Mouse (Mus musculus): ENCODE measurements around the gene Tomm40. TPM values are rescaled to one million over a fixed set of nuclear protein-coding genes. Genes with fewer than 3 reads are reported as not detected.

The Tomm40 gene
- total and polyA plus RNA-seq, 2 experiments from 2014 or later: 164 to 172 TPM

DNA sequence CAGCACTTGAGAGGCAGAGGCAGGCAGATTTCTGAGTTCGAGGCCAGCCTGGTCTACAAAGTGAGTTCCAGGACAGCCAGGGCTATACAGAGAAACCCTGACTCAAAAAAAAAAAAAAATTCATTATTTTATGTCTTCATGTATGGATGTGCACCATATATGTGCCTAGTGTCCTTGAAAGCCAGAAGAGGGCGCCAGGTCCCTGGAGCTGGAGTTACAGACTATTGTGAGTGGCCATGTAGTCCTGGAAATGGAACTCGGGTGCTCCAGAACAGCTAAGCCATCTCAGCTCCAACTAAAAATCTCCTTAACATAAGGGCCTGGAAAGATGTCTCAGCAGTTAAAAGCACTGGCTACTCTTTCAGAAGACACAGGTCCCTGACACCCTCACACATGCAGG is 48.5 kb downstream of the Tomm40 start:
- peaks cover 18% of the 10 kb centered on the region for H3K4me1 ChIP-seq (ENCODE audit: control insufficient read depth, insufficient read depth)
- peaks cover 4% of the 10 kb centered on the region; the same call in 1 of the 2 replicates for H3K36me3 ChIP-seq (replicated peaks; ENCODE audit: control insufficient read depth, insufficient read depth, low read length)
- H3K27ac ChIP-seq (ENCODE audit: low read depth): no peak overlapping the region
- ATAC-seq (ENCODE audit: insufficient read depth, low read depth) (no peak), DNase-seq (ENCODE audit: low spot score) (no peak)
- 60% methylated on average over 3 of the region's 3 CpGs for WGBS
- no peak overlapping the region for H3K4me3 ChIP-seq (ENCODE audit: low read depth, low read length)
- TF ChIP-seq CTCF (IDR thresholded peaks at IDR 0.05; ENCODE audit: low read depth): peak; percentile 13; the same call in 1 of the 2 replicates
- no peak for TF ChIP-seq EP300 (IDR thresholded peaks at IDR 0.05; ENCODE audit: low read depth)
- H3K9ac ChIP-seq (replicated peaks; ENCODE audit: low read depth, low read length): no peak overlapping the region
- H3K4me2 ChIP-seq (ENCODE audit: low read depth, low read length): no peak overlapping the region
- H3K27me3 ChIP-seq (ENCODE audit: control insufficient read depth, insufficient read depth, low read length): no peaks in the 10 kb centered on the region
- no peaks in the 10 kb centered on the region for H3K9me3 ChIP-seq (replicated peaks; ENCODE audit: control insufficient read depth, low read length)

DNA sequence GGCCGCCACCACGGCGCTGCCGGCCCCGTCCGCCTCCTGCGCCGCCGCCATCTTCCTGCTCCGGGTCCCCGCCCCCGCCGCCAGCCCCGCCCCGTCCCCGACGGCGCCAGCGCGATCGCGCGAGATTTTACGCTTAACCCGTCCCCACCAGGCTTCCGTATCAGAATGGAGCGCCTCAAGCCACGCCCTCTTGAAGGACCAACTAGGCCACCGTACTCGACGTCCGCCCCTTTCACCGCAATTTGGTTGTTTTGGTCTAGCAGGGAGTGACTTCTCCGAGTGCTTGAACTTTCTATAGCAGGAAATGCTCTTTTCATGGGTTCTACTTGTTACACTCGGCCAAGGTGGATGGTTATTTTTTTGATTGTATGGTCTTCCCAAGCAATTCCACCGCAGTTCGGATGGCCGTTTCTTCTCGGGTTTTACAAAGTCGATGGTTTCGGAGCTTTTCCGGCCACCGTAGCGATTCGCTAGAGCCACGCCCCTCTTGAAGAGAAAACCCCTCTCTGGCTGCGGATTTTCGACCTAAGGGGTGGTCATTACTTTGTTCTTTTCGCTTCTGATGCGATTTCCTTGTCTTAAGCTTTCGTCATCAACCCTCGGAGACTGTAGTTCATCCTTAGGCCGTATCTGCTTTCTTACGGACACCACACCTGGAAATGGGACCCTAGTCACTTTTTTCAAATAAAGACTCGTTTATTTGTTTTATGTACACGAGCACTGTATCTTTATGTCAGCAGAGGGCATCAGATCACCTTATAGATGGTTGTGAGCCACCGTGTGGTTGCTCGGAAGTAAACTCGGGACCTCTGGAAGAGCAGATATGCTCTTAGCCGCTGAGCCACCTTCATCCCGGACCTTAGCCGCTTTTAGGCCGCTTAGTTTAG is 50.0 kb downstream of the Tomm40 start, which contains the start of gene Clptm1:
Clptm1 (minus strand) TSS at position 79 of the 887 bp plus-strand sequence.
- no peaks in the 10 kb centered on the region for H3K27me3 ChIP-seq (ENCODE audit: control insufficient read depth, insufficient read depth, low read length)
- peak; percentile 97 for DNase-seq (ENCODE audit: low spot score)
- TF ChIP-seq CTCF (IDR thresholded peaks at IDR 0.05; ENCODE audit: low read depth) (peak; percentile 41; the same call in 1 of the 2 replicates), EP300 (IDR thresholded peaks at IDR 0.05; ENCODE audit: low read depth) (peak; percentile 92)
- H3K36me3 ChIP-seq (replicated peaks; ENCODE audit: control insufficient read depth, insufficient read depth, low read length): peaks cover 8% of the 10 kb centered on the region; the same call in 1 of the 2 replicates
- peak within 1 kb of the TSS; percentile 93 for H3K4me2 ChIP-seq (ENCODE audit: low read depth, low read length)
- peak; percentile 89 for ATAC-seq (ENCODE audit: insufficient read depth, low read depth)
- under 1% methylated on average over 63 of the region's 63 CpGs for WGBS
- peak within 1 kb of the TSS; percentile 92 for H3K27ac ChIP-seq (ENCODE audit: low read depth)
- H3K9ac ChIP-seq (replicated peaks; ENCODE audit: low read depth, low read length): peak within 1 kb of the TSS; percentile 93
- H3K9me3 ChIP-seq (replicated peaks; ENCODE audit: control insufficient read depth, low read length): no peaks in the 10 kb centered on the region
- peak within 1 kb of the TSS; percentile 85 for H3K4me3 ChIP-seq (ENCODE audit: low read depth, low read length)
- H3K4me1 ChIP-seq (ENCODE audit: control insufficient read depth, insufficient read depth): peaks cover 18% of the 10 kb centered on the region

DNA sequence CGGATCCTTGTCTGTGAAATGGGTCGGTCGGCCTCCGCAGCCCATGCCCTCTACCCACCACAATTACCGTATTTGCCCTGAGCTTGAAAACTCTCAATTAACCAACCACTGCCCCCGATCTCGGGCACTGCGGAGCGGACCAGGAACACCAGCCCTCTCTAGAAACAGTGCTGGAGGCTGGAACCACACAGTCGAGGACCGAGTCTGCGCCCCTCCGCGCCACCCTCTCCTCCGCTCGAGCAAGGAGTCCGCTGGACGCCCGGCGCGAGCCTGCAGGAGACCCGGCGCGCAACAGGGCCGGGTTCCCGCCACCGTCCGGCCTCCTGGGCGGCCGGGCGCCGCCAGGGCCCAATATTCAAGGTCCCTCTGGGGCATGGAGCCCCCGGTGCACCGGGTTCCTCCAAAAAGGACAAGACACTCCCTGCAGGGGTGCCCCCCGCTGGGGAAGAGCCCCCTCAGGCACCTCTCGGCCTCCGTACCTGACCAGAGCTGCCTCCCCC is 50.7 kb downstream of the Tomm40 start:
- WGBS: under 1% methylated on average over 37 of the region's 37 CpGs
- peaks cover 18% of the 10 kb centered on the region for H3K4me1 ChIP-seq (ENCODE audit: control insufficient read depth, insufficient read depth)
- H3K36me3 ChIP-seq (replicated peaks; ENCODE audit: control insufficient read depth, insufficient read depth, low read length): peaks cover 15% of the 10 kb centered on the region
- H3K27ac ChIP-seq (ENCODE audit: low read depth): peak overlapping the region; percentile 92
- no peaks in the 10 kb centered on the region for H3K27me3 ChIP-seq (ENCODE audit: control insufficient read depth, insufficient read depth, low read length)
- peak overlapping the region; percentile 85 for H3K4me3 ChIP-seq (ENCODE audit: low read depth, low read length)
- ATAC-seq (ENCODE audit: insufficient read depth, low read depth): peak; percentile 25
- TF ChIP-seq CTCF (IDR thresholded peaks at IDR 0.05; ENCODE audit: low read depth) (no peak), EP300 (IDR thresholded peaks at IDR 0.05; ENCODE audit: low read depth) (no peak)
- peak overlapping the region; percentile 93 for H3K9ac ChIP-seq (replicated peaks; ENCODE audit: low read depth, low read length)
- DNase-seq (ENCODE audit: low spot score): no peak
- peak overlapping the region; percentile 93 for H3K4me2 ChIP-seq (ENCODE audit: low read depth, low read length)
- no peaks in the 10 kb centered on the region for H3K9me3 ChIP-seq (replicated peaks; ENCODE audit: control insufficient read depth, low read length)

DNA sequence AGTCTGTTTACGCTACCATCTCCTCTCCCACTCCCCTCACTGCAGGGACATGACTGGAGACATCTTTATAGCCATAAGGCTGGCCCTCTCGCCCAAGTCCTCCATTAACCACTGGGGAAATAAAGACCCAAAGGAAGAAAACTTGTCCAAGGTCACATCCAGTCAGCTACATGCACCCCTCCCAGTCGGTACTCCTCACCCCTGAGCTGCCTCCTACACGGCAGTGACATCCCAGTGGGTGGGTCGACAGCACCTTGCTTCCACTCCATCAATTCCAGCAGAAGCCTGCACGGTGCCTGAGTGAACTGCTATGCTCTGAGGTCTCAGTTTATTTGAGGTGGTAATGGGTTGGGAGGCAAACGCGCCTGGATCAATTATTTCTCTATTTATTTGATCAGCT is 51.3 kb downstream of the Tomm40 start:
- no peak overlapping the region; the same call in 1 of the 2 replicates for H3K27ac ChIP-seq (ENCODE audit: low read depth)
- no peak for DNase-seq (ENCODE audit: low spot score)

DNA sequence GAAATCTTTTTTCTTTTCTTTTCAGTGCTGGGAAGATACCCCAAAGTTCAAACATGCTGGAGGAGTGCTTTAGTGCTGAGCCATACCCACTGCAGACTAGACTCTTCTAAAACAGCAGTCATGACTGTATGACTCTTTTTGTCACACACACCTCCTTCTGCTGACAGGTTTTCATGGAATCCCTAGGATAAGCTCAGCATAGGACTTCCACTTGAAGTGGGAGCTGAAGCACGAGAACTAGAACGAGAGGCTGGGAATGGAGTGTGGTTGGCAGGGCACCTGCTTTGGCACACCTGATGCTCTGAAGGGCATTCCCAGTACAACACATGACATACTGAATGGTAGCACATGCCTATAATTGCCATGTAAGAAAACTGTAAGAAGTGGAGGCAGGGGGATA is 62.6 kb downstream of the Tomm40 start:
- WGBS: 44% methylated on average over 2 of the region's 2 CpGs
- no peak overlapping the region for H3K4me2 ChIP-seq (ENCODE audit: low read depth, low read length)
- H3K9ac ChIP-seq (replicated peaks; ENCODE audit: low read depth, low read length): no peak overlapping the region
- H3K36me3 ChIP-seq (replicated peaks; ENCODE audit: control insufficient read depth, insufficient read depth, low read length): peaks cover 73% of the 10 kb centered on the region
- H3K9me3 ChIP-seq (replicated peaks; ENCODE audit: control insufficient read depth, low read length): no peaks in the 10 kb centered on the region
- H3K27ac ChIP-seq (ENCODE audit: low read depth): peak overlapping the region; percentile 48
- no peaks in the 10 kb centered on the region for H3K27me3 ChIP-seq (ENCODE audit: control insufficient read depth, insufficient read depth, low read length)
- no peak overlapping the region for H3K4me3 ChIP-seq (ENCODE audit: low read depth, low read length)
- ATAC-seq (ENCODE audit: insufficient read depth, low read depth) (peak; percentile 88), DNase-seq (ENCODE audit: low spot score) (peak; percentile 69)
- TF ChIP-seq EP300 (IDR thresholded peaks at IDR 0.05; ENCODE audit: low read depth) (peak; percentile 98), CTCF (IDR thresholded peaks at IDR 0.05; ENCODE audit: low read depth) (no peak)
- H3K4me1 ChIP-seq (ENCODE audit: control insufficient read depth, insufficient read depth): peaks cover 5% of the 10 kb centered on the region; the same call in 1 of the 2 replicates

More for the DNA sequence above, 51.3 kb downstream of the Tomm40 start:
- peak overlapping the region; percentile 85 for H3K4me3 ChIP-seq (ENCODE audit: low read depth, low read length)
- peak overlapping the region; percentile 93 for H3K4me2 ChIP-seq (ENCODE audit: low read depth, low read length)
- WGBS: 21% methylated on average over 8 of the region's 8 CpGs
- no peaks in the 10 kb centered on the region for H3K27me3 ChIP-seq (ENCODE audit: control insufficient read depth, insufficient read depth, low read length)
- no peaks in the 10 kb centered on the region for H3K9me3 ChIP-seq (replicated peaks; ENCODE audit: control insufficient read depth, low read length)
- no peak for ATAC-seq (ENCODE audit: insufficient read depth, low read depth)
- peaks cover 19% of the 10 kb centered on the region for H3K36me3 ChIP-seq (replicated peaks; ENCODE audit: control insufficient read depth, insufficient read depth, low read length)
- H3K4me1 ChIP-seq (ENCODE audit: control insufficient read depth, insufficient read depth): peaks cover 14% of the 10 kb centered on the region
- peak overlapping the region; percentile 93 for H3K9ac ChIP-seq (replicated peaks; ENCODE audit: low read depth, low read length)
- no peak for TF ChIP-seq EP300 (IDR thresholded peaks at IDR 0.05; ENCODE audit: low read depth)
- TF ChIP-seq CTCF (IDR thresholded peaks at IDR 0.05; ENCODE audit: low read depth): no peak

Other genes with a start within 250 kb of the Tomm40 start
- gene Bloc1s3, start 207.1 kb downstream of the Tomm40 start, total RNA-seq (2014; rRNA removed; ENCODE audit: low replicate concordance): 9.3 and 11.9 TPM in 2 replicates
- 1.2 TPM in 2 replicates for gene Bloc1s3, start 207.1 kb downstream of the Tomm40 start, polyA plus RNA-seq (2015; fragmentation: Nextera tagmentation; extraction: Ambion mirVana)
- 65.1 and 84.9 TPM in 2 replicates for gene Trappc6a, start 207.0 kb downstream of the Tomm40 start, total RNA-seq (2014; rRNA removed; ENCODE audit: low replicate concordance)
- gene Trappc6a, start 207.0 kb downstream of the Tomm40 start, polyA plus RNA-seq (2015; fragmentation: Nextera tagmentation; extraction: Ambion mirVana): 79.5 and 83.3 TPM in 2 replicates
- gene Nkpd1, start 197.6 kb downstream of the Tomm40 start, total RNA-seq (2014; rRNA removed; ENCODE audit: low replicate concordance): not detected in 2 replicates
- not detected in 2 replicates for gene Nkpd1, start 197.6 kb downstream of the Tomm40 start, polyA plus RNA-seq (2015; fragmentation: Nextera tagmentation; extraction: Ambion mirVana)
- gene Ppp1r37, start 152.4 kb downstream of the Tomm40 start, total RNA-seq (2014; rRNA removed; ENCODE audit: low replicate concordance): 40.6 and 53.3 TPM in 2 replicates
- gene Ppp1r37, start 152.4 kb downstream of the Tomm40 start, polyA plus RNA-seq (2015; fragmentation: Nextera tagmentation; extraction: Ambion mirVana): 11.4 and 12.6 TPM in 2 replicates
- gene Zfp296, start 138.2 kb downstream of the Tomm40 start, total RNA-seq (2014; rRNA removed; ENCODE audit: low replicate concordance): 0.12 and 3.6 TPM in 2 replicates
- gene Zfp296, start 138.2 kb downstream of the Tomm40 start, polyA plus RNA-seq (2015; fragmentation: Nextera tagmentation; extraction: Ambion mirVana): 0.12 and 0.15 TPM in 2 replicates
- gene Gemin7, start 137.8 kb downstream of the Tomm40 start, total RNA-seq (2014; rRNA removed; ENCODE audit: low replicate concordance): 63.2 and 67.3 TPM in 2 replicates
- gene Gemin7, start 137.8 kb downstream of the Tomm40 start, polyA plus RNA-seq (2015; fragmentation: Nextera tagmentation; extraction: Ambion mirVana): 114 and 115 TPM in 2 replicates
- gene Clasrp, start 111.0 kb downstream of the Tomm40 start, total RNA-seq (2014; rRNA removed; ENCODE audit: low replicate concordance): 18.9 and 75.2 TPM in 2 replicates
- gene Clasrp, start 111.0 kb downstream of the Tomm40 start, polyA plus RNA-seq (2015; fragmentation: Nextera tagmentation; extraction: Ambion mirVana): 13.4 and 17.5 TPM in 2 replicates
- 9.0 and 11.7 TPM in 2 replicates for gene Relb, start 86.0 kb downstream of the Tomm40 start, total RNA-seq (2014; rRNA removed; ENCODE audit: low replicate concordance)
- gene Relb, start 86.0 kb downstream of the Tomm40 start, polyA plus RNA-seq (2015; fragmentation: Nextera tagmentation; extraction: Ambion mirVana): 6.5 and 7.2 TPM in 2 replicates
- gene Clptm1, start 50.4 kb downstream of the Tomm40 start, total RNA-seq (2014; rRNA removed; ENCODE audit: low replicate concordance): 97.9 and 128 TPM in 2 replicates
- gene Clptm1, start 50.4 kb downstream of the Tomm40 start, polyA plus RNA-seq (2015; fragmentation: Nextera tagmentation; extraction: Ambion mirVana): 68.5 and 71.5 TPM in 2 replicates
- not detected in 2 replicates for gene Apoc2, start 37.5 kb downstream of the Tomm40 start, total RNA-seq (2014; rRNA removed; ENCODE audit: low replicate concordance)
- gene Apoc2, start 37.5 kb downstream of the Tomm40 start, polyA plus RNA-seq (2015; fragmentation: Nextera tagmentation; extraction: Ambion mirVana): 0.22 and 0.78 TPM in 2 replicates
- gene Gm44805, start 34.0 kb downstream of the Tomm40 start, total RNA-seq (2014; rRNA removed; ENCODE audit: low replicate concordance): 0.31 TPM in 1 of 2 replicates, not detected in the other
- not detected in 2 replicates for gene Gm44805, start 34.0 kb downstream of the Tomm40 start, polyA plus RNA-seq (2015; fragmentation: Nextera tagmentation; extraction: Ambion mirVana)
- not detected in 2 replicates for gene Apoc4, start 34.0 kb downstream of the Tomm40 start, total RNA-seq (2014; rRNA removed; ENCODE audit: low replicate concordance)
- gene Apoc4, start 34.0 kb downstream of the Tomm40 start, polyA plus RNA-seq (2015; fragmentation: Nextera tagmentation; extraction: Ambion mirVana): 0.18 TPM in 2 replicates
- gene Apoc1, start 22.8 kb downstream of the Tomm40 start, total RNA-seq (2014; rRNA removed; ENCODE audit: low replicate concordance): not detected in 2 replicates
- 8.2 and 10.8 TPM in 2 replicates for gene Apoc1, start 22.8 kb downstream of the Tomm40 start, polyA plus RNA-seq (2015; fragmentation: Nextera tagmentation; extraction: Ambion mirVana)
- gene Apoe, start 16.2 kb downstream of the Tomm40 start, total RNA-seq (2014; rRNA removed; ENCODE audit: low replicate concordance): 369 and 373 TPM in 2 replicates
- gene Apoe, start 16.2 kb downstream of the Tomm40 start, polyA plus RNA-seq (2015; fragmentation: Nextera tagmentation; extraction: Ambion mirVana): 471 and 552 TPM in 2 replicates
- gene Nectin2, start 35.0 kb upstream of the Tomm40 start, total RNA-seq (2014; rRNA removed; ENCODE audit: low replicate concordance): 76.5 and 81.3 TPM in 2 replicates
- 43.6 and 44.8 TPM in 2 replicates for gene Nectin2, start 35.0 kb upstream of the Tomm40 start, polyA plus RNA-seq (2015; fragmentation: Nextera tagmentation; extraction: Ambion mirVana)
- gene Bcam, start 55.6 kb upstream of the Tomm40 start, total RNA-seq (2014; rRNA removed; ENCODE audit: low replicate concordance): 697 and 786 TPM in 2 replicates
- 293 and 303 TPM in 2 replicates for gene Bcam, start 55.6 kb upstream of the Tomm40 start, polyA plus RNA-seq (2015; fragmentation: Nextera tagmentation; extraction: Ambion mirVana)
- 0.35 TPM in 1 of 2 replicates, not detected in the other for gene Cblc, start 81.4 kb upstream of the Tomm40 start, total RNA-seq (2014; rRNA removed; ENCODE audit: low replicate concordance)
- 0.36 and 0.37 TPM in 2 replicates for gene Cblc, start 81.4 kb upstream of the Tomm40 start, polyA plus RNA-seq (2015; fragmentation: Nextera tagmentation; extraction: Ambion mirVana)
- 1.7 and 6.7 TPM in 2 replicates for gene Bcl3, start 107.3 kb upstream of the Tomm40 start, total RNA-seq (2014; rRNA removed; ENCODE audit: low replicate concordance)
- gene Bcl3, start 107.3 kb upstream of the Tomm40 start, polyA plus RNA-seq (2015; fragmentation: Nextera tagmentation; extraction: Ambion mirVana): 1.6 and 2.0 TPM in 2 replicates
- not detected in 2 replicates for gene Gm19345, start 136.6 kb upstream of the Tomm40 start, total RNA-seq (2014; rRNA removed; ENCODE audit: low replicate concordance)
- not detected in 2 replicates for gene Gm19345, start 136.6 kb upstream of the Tomm40 start, polyA plus RNA-seq (2015; fragmentation: Nextera tagmentation; extraction: Ambion mirVana)
- not detected in 2 replicates for gene Ceacam16, start 145.9 kb upstream of the Tomm40 start, total RNA-seq (2014; rRNA removed; ENCODE audit: low replicate concordance)
- not detected in 2 replicates for gene Ceacam16, start 145.9 kb upstream of the Tomm40 start, polyA plus RNA-seq (2015; fragmentation: Nextera tagmentation; extraction: Ambion mirVana)
- not detected in 2 replicates for gene Ceacam19, start 172.5 kb upstream of the Tomm40 start, total RNA-seq (2014; rRNA removed; ENCODE audit: low replicate concordance)
- not detected in 2 replicates for gene Ceacam19, start 172.5 kb upstream of the Tomm40 start, polyA plus RNA-seq (2015; fragmentation: Nextera tagmentation; extraction: Ambion mirVana)
- gene Pvr, start 205.7 kb upstream of the Tomm40 start, total RNA-seq (2014; rRNA removed; ENCODE audit: low replicate concordance): 25.8 and 26.1 TPM in 2 replicates
- 11.3 and 11.6 TPM in 2 replicates for gene Pvr, start 205.7 kb upstream of the Tomm40 start, polyA plus RNA-seq (2015; fragmentation: Nextera tagmentation; extraction: Ambion mirVana)
- gene Igsf23, start 235.3 kb upstream of the Tomm40 start, total RNA-seq (2014; rRNA removed; ENCODE audit: low replicate concordance): 3.9 and 12.4 TPM in 2 replicates
- gene Igsf23, start 235.3 kb upstream of the Tomm40 start, polyA plus RNA-seq (2015; fragmentation: Nextera tagmentation; extraction: Ambion mirVana): 3.6 and 4.1 TPM in 2 replicates
- not detected in 2 replicates for gene Ceacam20, start 250.0 kb upstream of the Tomm40 start, total RNA-seq (2014; rRNA removed; ENCODE audit: low replicate concordance)
- not detected in 2 replicates for gene Ceacam20, start 250.0 kb upstream of the Tomm40 start, polyA plus RNA-seq (2015; fragmentation: Nextera tagmentation; extraction: Ambion mirVana)